Mouse (Mus musculus) myocyte (in vitro differentiated cells): ENCODE measurements around the gene Tjp1.

Source experiments
- MAX ChIP-seq: IDR thresholded peaks from one replicate; pipeline ENCODE4 v1.6.1; 2011; ENCODE audit warnings: low read depth, mild to moderate bottlenecking, control low read depth
- MYOD1 ChIP-seq, 3 experiments: IDR thresholded peaks; one replicate each; pipeline ENCODE4 v1.6.1; 2011; ENCODE audit warnings: control low read depth in 2 of 3, low read depth in 2 of 3, mild to moderate bottlenecking in 2 of 3, moderate library complexity in 1 of 3; ENCODE audit not compliant: insufficient read length in 2 of 3, control insufficient read depth in 1 of 3
- MYOG ChIP-seq, 3 experiments: IDR thresholded peaks; one replicate each; pipeline ENCODE4 v1.6.1; 2011; ENCODE audit warnings: control low read depth in 2 of 3, low read depth in 2 of 3, mild to moderate bottlenecking in 2 of 3; ENCODE audit not compliant: insufficient read length in 2 of 3, control insufficient read depth in 1 of 3, insufficient read depth in 1 of 3
- POLR2A ChIP-seq: IDR thresholded peaks from one replicate; pipeline ENCODE4 v1.6.1; 2011; ENCODE audit warnings: low read depth, mild to moderate bottlenecking, control low read depth, moderate library complexity; ENCODE audit not compliant: insufficient read length
- REST ChIP-seq: IDR thresholded peaks from one replicate; pipeline ENCODE4 v1.6.1; 2011; ENCODE audit warnings: mild to moderate bottlenecking, control low read depth, moderate library complexity; ENCODE audit not compliant: insufficient read depth, insufficient read length
- SRF ChIP-seq: IDR thresholded peaks from one replicate; pipeline ENCODE4 v1.6.1; 2011; ENCODE audit warnings: low read depth; ENCODE audit not compliant: control insufficient read depth, insufficient read length
- TCF3 ChIP-seq: IDR thresholded peaks from one replicate; pipeline ENCODE4 v1.6.1; 2011; ENCODE audit warnings: low read depth, control low read depth; ENCODE audit not compliant: insufficient read length
- USF1 ChIP-seq: IDR thresholded peaks from one replicate; pipeline ENCODE4 v1.6.1; 2011; ENCODE audit warnings: low read depth, mild to moderate bottlenecking, control low read depth, moderate library complexity

DNA sequence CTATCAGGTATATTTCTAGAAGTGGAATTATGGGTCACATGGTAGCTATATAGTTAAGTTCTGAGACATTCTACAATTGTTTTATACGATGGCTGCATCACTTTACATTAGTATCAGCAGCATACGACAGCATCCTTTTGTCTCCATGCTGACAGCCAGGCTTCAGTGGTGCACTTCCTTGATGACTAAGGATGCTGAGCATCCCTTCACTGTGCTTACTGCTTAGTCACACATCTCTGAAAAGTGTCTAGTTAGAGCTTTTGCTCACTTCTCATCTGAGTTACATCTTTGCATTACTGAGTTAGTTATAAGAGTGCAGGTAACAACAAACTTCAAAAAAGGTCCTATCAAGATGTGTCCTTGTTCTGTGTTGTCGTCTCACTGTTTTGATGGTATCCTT is 182.3 kb downstream of the Tjp1 start:
- TF ChIP-seq REST (no peak), POLR2A (no peak), USF1 (no peak), SRF (no peak), MYOG (IDR thresholded peaks at IDR 0.05; ENCODE audit: control insufficient read depth in 1 of 3, insufficient read depth in 1 of 3, insufficient read length in 2 of 3, low read depth in 2 of 3) (no peak), TCF3 (no peak), MYOD1 (IDR thresholded peaks at IDR 0.05; ENCODE audit: control insufficient read depth in 1 of 3, insufficient read length in 2 of 3, low read depth in 2 of 3) (no peak), MAX (no peak)
